8 mouse cellular contexts compared by ENCODE assay signal in genomic region chr11:3761775-3762501, GRCm38 (mm10).
DNase-seq lines count a peak whose midpoint lies in the region; ATAC-seq lines count a peak whose summit lies in the region.

No protein-coding gene starts in this region.

- peaks cover 12% of the 10 kb centered on the region for H3K4me1 ChIP-seq in heart, embryonic 12.5 days (replicated peaks)
- H3K4me1 ChIP-seq in hindbrain, embryonic 14.5 days (replicated peaks; ENCODE audit: control insufficient read depth, insufficient read depth, low read length) = peaks cover 6% of the 10 kb centered on the region; the same call in 1 of the 2 replicates
- peaks cover 16% of the 10 kb centered on the region for H3K4me1 ChIP-seq in midbrain, embryonic 10.5 days

- H3K9me3 ChIP-seq in heart, embryonic 12.5 days (replicated peaks) = no peaks in the 10 kb centered on the region
- no peaks in the 10 kb centered on the region for H3K9me3 ChIP-seq in hindbrain, embryonic 14.5 days (ENCODE audit: control insufficient read depth, low read length)
- no peaks in the 10 kb centered on the region for H3K9me3 ChIP-seq in midbrain, embryonic 10.5 days (replicated peaks)

- WGBS in heart, embryonic 12.5 days = under 1% methylated on average over 90 of the region's 90 CpGs
- WGBS in hindbrain, embryonic 14.5 days = under 1% methylated on average over 73 of the region's 90 CpGs
- WGBS in midbrain, embryonic 10.5 days = under 1% methylated on average over 89 of the region's 90 CpGs

- no peak for DNase-seq in heart, adult 11 months
- DNase-seq in R1 (ENCODE audit: low read depth, low spot score) = peak; percentile 25
- peak; percentile 59 for DNase-seq in embryo, embryonic 11 days
- peak; percentile 51 for DNase-seq in hindbrain, embryonic 14.5 days (ENCODE audit: low spot score)
- peak; percentile 48 for DNase-seq in midbrain, embryonic 10.5 days (ENCODE audit: low spot score)
- peak; percentile 54 for DNase-seq in testis, postnatal 10 days (ENCODE audit: low spot score)
- no peak for DNase-seq in thymus, adult 18-20 months

- H3K36me3 ChIP-seq in heart, embryonic 12.5 days = no peaks in the 10 kb centered on the region
- no peaks in the 10 kb centered on the region for H3K36me3 ChIP-seq in hindbrain, embryonic 14.5 days (replicated peaks; ENCODE audit: control insufficient read depth, insufficient read depth)
- H3K36me3 ChIP-seq in midbrain, embryonic 10.5 days = no peaks in the 10 kb centered on the region

- peak overlapping the region; percentile 59 for H3K9ac ChIP-seq in heart, embryonic 12.5 days
- H3K9ac ChIP-seq in hindbrain, embryonic 14.5 days = peak overlapping the region; percentile 80

- peak overlapping the region; percentile 86 for H3K4me2 ChIP-seq in heart, embryonic 12.5 days
- H3K4me2 ChIP-seq in hindbrain, embryonic 14.5 days (replicated peaks) = peak overlapping the region; percentile 95

- no peak for ATAC-seq in heart, embryonic 12.5 days (ENCODE audit: insufficient number of reproducible peaks, low FRiP score)
- peak; percentile 72 for ATAC-seq in hindbrain, embryonic 14.5 days (ENCODE audit: low FRiP score)

- peaks cover 79% of the 10 kb centered on the region for H3K27me3 ChIP-seq in heart, embryonic 12.5 days (replicated peaks)
- 0 out of 2 replicates have a peak, but pooled peaks cover 5% of the 10 kb centered on the region for H3K27me3 ChIP-seq in hindbrain, embryonic 14.5 days (ENCODE audit: control insufficient read depth, insufficient read depth, low read length)
- peaks cover 62% of the 10 kb centered on the region for H3K27me3 ChIP-seq in midbrain, embryonic 10.5 days (ENCODE audit: low read depth, poor library complexity, severe bottlenecking)

- no peak overlapping the region for H3K27ac ChIP-seq in heart, embryonic 12.5 days (ENCODE audit: poor library complexity, severe bottlenecking)
- peak overlapping the region; percentile 78 for H3K27ac ChIP-seq in hindbrain, embryonic 14.5 days
- peak overlapping the region; percentile 77 for H3K27ac ChIP-seq in midbrain, embryonic 10.5 days (replicated peaks)

- H3K4me3 ChIP-seq in heart, embryonic 12.5 days = peak overlapping the region; percentile 58
- H3K4me3 ChIP-seq in hindbrain, embryonic 14.5 days (replicated peaks; ENCODE audit: low read length) = peak overlapping the region; percentile 61
- H3K4me3 ChIP-seq in midbrain, embryonic 10.5 days = peak overlapping the region; percentile 63

Comparison
In these comparisons a context has a peak if more than half of its experiments do, and no peak if none do; other contexts are left out.
1. DNase-seq: peak in R1 (single experiment), embryo, embryonic 11 days (single experiment), hindbrain, embryonic 14.5 days (single experiment), midbrain, embryonic 10.5 days (single experiment) and testis, postnatal 10 days (single experiment); none in heart, adult 11 months (single experiment) and thymus, adult 18-20 months (0 of 2).
2. Peak in every context shown above with its lines, with median percentiles within 50 percentile points of each other: H3K4me3 ChIP-seq.